In genomic region chr8:70464162-70464561, GRCm38 (mm10) we compare ENCODE assay signal across 22 mouse cellular contexts. TPM values are rescaled to one million over a fixed set of nuclear protein-coding genes. Genes with fewer than 3 reads are reported as not detected.
DNase-seq lines count a peak whose midpoint lies in the region; ATAC-seq and TF ChIP-seq lines count a peak whose summit lies in the region.
"Had no signal": no experiment of that assay in that cellular context is flagged by ENCODE, and none has a peak within 500 bp of the region (broad histone marks: within the 10 kb centered on the region; RNA-seq: fewer than 3 reads in every experiment).

No protein-coding gene starts in this region.

- intact Hi-C loops in gastrocnemius, adult 2 months (cut with DNase I) = no loop called here
- intact Hi-C loops in gastrocnemius, postnatal 36 days (cut with DNase I) = no loop called here
- intact Hi-C loops in left cerebral cortex, adult 2 months (cut with DNase I) = no loop called here
- intact Hi-C loops in left cerebral cortex, postnatal 4 days (cut with DNase I) = no loop called here

- no peak for TF ChIP-seq CTCF in gastrocnemius, adult 2 months (IDR thresholded peaks at IDR 0.05)
- TF ChIP-seq CTCF in left cerebral cortex, adult 2 months (IDR thresholded peaks at IDR 0.05) = no peak
- TF ChIP-seq CTCF in embryonic fibroblast, embryonic 13.5 days (IDR thresholded peaks at IDR 0.05; ENCODE audit: borderline replicate concordance, insufficient read depth, low read length) = no peak

- H3K4me1 ChIP-seq in hindbrain, embryonic 16.5 days (ENCODE audit: control insufficient read depth, insufficient read depth, low read depth, low read length) = peaks cover 2% of the 10 kb centered on the region; the same call in 1 of the 2 replicates
- peaks cover 45% of the 10 kb centered on the region for H3K4me1 ChIP-seq in hindbrain, embryonic 10.5 days (replicated peaks)
- H3K4me1 ChIP-seq in embryonic fibroblast, embryonic 13.5 days (ENCODE audit: control insufficient read depth, insufficient read depth, low read length) = peaks cover 28% of the 10 kb centered on the region; the same call in 1 of the 2 replicates

- 92% methylated on average over 6 of the region's 6 CpGs for WGBS in hindbrain, embryonic 16.5 days
- 87% methylated on average over 6 of the region's 6 CpGs for WGBS in hindbrain, embryonic 10.5 days

- H3K4me3 ChIP-seq in gastrocnemius, adult 2 months = no peak overlapping the region
- H3K4me3 ChIP-seq in hindbrain, embryonic 16.5 days (ENCODE audit: low read length) = no peak overlapping the region
- H3K4me3 ChIP-seq in hindbrain, embryonic 10.5 days = no peak overlapping the region
- H3K4me3 ChIP-seq in left cerebral cortex, adult 2 months = no peak overlapping the region
- H3K4me3 ChIP-seq in embryonic fibroblast, embryonic 13.5 days (ENCODE audit: insufficient read depth, low read length) = no peak overlapping the region
- H3K4me3 ChIP-seq: embryonic facial prominence, embryonic 13.5 days; embryonic facial prominence, embryonic 15.5 days had no signal

- no peak for TF ChIP-seq POLR2A in embryonic fibroblast, embryonic 13.5 days (IDR thresholded peaks at IDR 0.05; ENCODE audit: low read depth, low read length)

- H3K27ac ChIP-seq in gastrocnemius, adult 2 months = peak overlapping the region; percentile 77
- no peak overlapping the region for H3K27ac ChIP-seq in hindbrain, embryonic 16.5 days (ENCODE audit: low read depth, low read length)
- no peak overlapping the region for H3K27ac ChIP-seq in hindbrain, embryonic 10.5 days
- peak overlapping the region; percentile 80 for H3K27ac ChIP-seq in left cerebral cortex, adult 2 months
- H3K27ac ChIP-seq in embryonic fibroblast, embryonic 13.5 days (ENCODE audit: insufficient read depth, low read length) = peak overlapping the region; percentile 19; the same call in 1 of the 2 replicates
- H3K27ac ChIP-seq: embryonic facial prominence, embryonic 13.5 days; embryonic facial prominence, embryonic 15.5 days had no signal

- peaks cover 3% of the 10 kb centered on the region; the same call in 1 of the 2 replicates for H3K36me3 ChIP-seq in hindbrain, embryonic 16.5 days (ENCODE audit: control insufficient read depth, insufficient read depth, low read length)
- peaks cover 16% of the 10 kb centered on the region; the same call in 1 of the 2 replicates for H3K36me3 ChIP-seq in hindbrain, embryonic 10.5 days

- DNase-seq in gastrocnemius, adult 2 months = no peak
- DNase-seq in gastrocnemius, postnatal 36 days = no peak
- no peak for DNase-seq in hindbrain, embryonic 10.5 days (ENCODE audit: low spot score)
- DNase-seq in left cerebral cortex, adult 2 months (ENCODE audit: extremely low spot score in 1 of 2, low spot score in 2 of 2) = no peak
- no peak for DNase-seq in left cerebral cortex, postnatal 4 days
- DNase-seq in cerebellum, adult 11 months = no peak
- DNase-seq: adrenal gland, adult 2 months; adrenal gland, postnatal 10 days; adrenal gland, postnatal 25 days; cerebellum, adult 11-12 months; cerebellum, adult 2 months; cerebellum, adult 9-10 months; cerebellum, postnatal 10 days; cerebellum, postnatal 25 days; embryo, embryonic 11 days; forebrain, postnatal 0 days had no signal

- no peak overlapping the region for H3K4me2 ChIP-seq in hindbrain, embryonic 16.5 days (ENCODE audit: low read length)
- H3K4me2 ChIP-seq: embryonic facial prominence, embryonic 13.5 days; embryonic facial prominence, embryonic 15.5 days had no signal

- no peak overlapping the region for H3K9ac ChIP-seq in hindbrain, embryonic 16.5 days (ENCODE audit: low read depth, low read length)
- H3K9ac ChIP-seq: embryonic facial prominence, embryonic 13.5 days; embryonic facial prominence, embryonic 15.5 days; forebrain, postnatal 0 days had no signal

- ATAC-seq in hindbrain, embryonic 16.5 days = 0 out of 2 replicates have a peak, but pooled peaks have one; percentile 4
- ATAC-seq: forebrain, embryonic 14.5 days had no signal

- no peaks in the 10 kb centered on the region for H3K27me3 ChIP-seq in hindbrain, embryonic 16.5 days (replicated peaks; ENCODE audit: control insufficient read depth, insufficient read depth, low read length)
- no peaks in the 10 kb centered on the region for H3K27me3 ChIP-seq in hindbrain, embryonic 10.5 days (ENCODE audit: insufficient read depth, poor library complexity, severe bottlenecking)
- H3K27me3 ChIP-seq: embryonic facial prominence, embryonic 13.5 days; embryonic facial prominence, embryonic 15.5 days had no signal

- H3K9me3 ChIP-seq in hindbrain, embryonic 16.5 days (ENCODE audit: control insufficient read depth, low read length) = no peaks in the 10 kb centered on the region
- no peaks in the 10 kb centered on the region for H3K9me3 ChIP-seq in hindbrain, embryonic 10.5 days
- H3K9me3 ChIP-seq: embryonic facial prominence, embryonic 13.5 days; embryonic facial prominence, embryonic 15.5 days had no signal

RNA-seq across cellular contexts. Expression of gene Klhl26, which starts 12.6 kb away (rescaled TPM):
- 1 to 10 TPM; 6.7 to 8.5 TPM for total RNA-seq in gastrocnemius, adult 2 months (2021)
- 1 to 10 TPM; 6.8 to 7.5 TPM for total RNA-seq in gastrocnemius, postnatal 36 days (2021)
- polyA plus RNA-seq in hindbrain, embryonic 16.5 days (2015; fragmentation: Nextera tagmentation; extraction: Ambion mirVana) = 36.1 and 37.5 TPM in 2 replicates
- 18.5 and 19.1 TPM in 2 replicates for polyA plus RNA-seq in hindbrain, embryonic 10.5 days (2016; fragmentation: Nextera tagmentation; extraction: Ambion mirVana)
- total RNA-seq in left cerebral cortex, adult 2 months (2021) = 10 to 100 TPM; 43.7 to 44.4 TPM
- 10 to 100 TPM; 26.3 to 28.7 TPM for total RNA-seq in left cerebral cortex, postnatal 4 days (2021)
- 21.4 and 31.7 TPM in 2 replicates for polyA plus RNA-seq in embryonic fibroblast, embryonic 13.5 days (2011; ENCODE audit: insufficient read length, low read depth, missing spikeins)

RNA-seq across cellular contexts. Expression of gene Tmem59l, which starts 23.0 kb away (rescaled TPM):
- total RNA-seq in gastrocnemius, adult 2 months (2021) = not detected
- not detected for total RNA-seq in gastrocnemius, postnatal 36 days (2021)
- polyA plus RNA-seq in hindbrain, embryonic 16.5 days (2015; fragmentation: Nextera tagmentation; extraction: Ambion mirVana) = 164 and 190 TPM in 2 replicates
- 11.1 and 11.5 TPM in 2 replicates for polyA plus RNA-seq in hindbrain, embryonic 10.5 days (2016; fragmentation: Nextera tagmentation; extraction: Ambion mirVana)
- total RNA-seq in left cerebral cortex, adult 2 months (2021) = 100 to 1,000 TPM; 295 to 302 TPM
- 10 to 100 TPM; 65.7 to 80.3 TPM for total RNA-seq in left cerebral cortex, postnatal 4 days (2021)
- polyA plus RNA-seq in embryonic fibroblast, embryonic 13.5 days (2011; ENCODE audit: insufficient read length, low read depth, missing spikeins) = 0.58 and 1.5 TPM in 2 replicates
- total RNA-seq: MEL had no signal

RNA-seq across cellular contexts. Expression of gene Crtc1, which starts 24.8 kb away (rescaled TPM):
- 1 to 10 TPM; 8.9 to 9.5 TPM for total RNA-seq in gastrocnemius, adult 2 months (2021)
- total RNA-seq in gastrocnemius, postnatal 36 days (2021) = 1 to 10 TPM; 5.3 to 7.5 TPM
- polyA plus RNA-seq in hindbrain, embryonic 16.5 days (2015; fragmentation: Nextera tagmentation; extraction: Ambion mirVana) = 45.9 and 55.1 TPM in 2 replicates
- polyA plus RNA-seq in hindbrain, embryonic 10.5 days (2016; fragmentation: Nextera tagmentation; extraction: Ambion mirVana) = 14.8 and 16.7 TPM in 2 replicates
- total RNA-seq in left cerebral cortex, adult 2 months (2021) = 100 to 1,000 TPM; 134 to 153 TPM
- 100 to 1,000 TPM; 109 TPM for total RNA-seq in left cerebral cortex, postnatal 4 days (2021)
- 13.7 and 15.6 TPM in 2 replicates for polyA plus RNA-seq in embryonic fibroblast, embryonic 13.5 days (2011; ENCODE audit: insufficient read length, low read depth, missing spikeins)

RNA-seq across cellular contexts. Expression of gene Crlf1, which starts 28.8 kb away (rescaled TPM):
- 1 to 10 TPM; 2.5 to 3.2 TPM for total RNA-seq in gastrocnemius, adult 2 months (2021)
- total RNA-seq in gastrocnemius, postnatal 36 days (2021) = 1 to 10 TPM; 3.4 to 3.8 TPM
- 9.3 and 15.5 TPM in 2 replicates for polyA plus RNA-seq in hindbrain, embryonic 16.5 days (2015; fragmentation: Nextera tagmentation; extraction: Ambion mirVana)
- polyA plus RNA-seq in hindbrain, embryonic 10.5 days (2016; fragmentation: Nextera tagmentation; extraction: Ambion mirVana) = 4.5 and 10.3 TPM in 2 replicates
- total RNA-seq in left cerebral cortex, adult 2 months (2021) = 1 to 10 TPM; 2.6 to 3.0 TPM
- 10 to 100 TPM; 22.3 to 32.3 TPM for total RNA-seq in left cerebral cortex, postnatal 4 days (2021)
- 215 and 351 TPM in 2 replicates for polyA plus RNA-seq in embryonic fibroblast, embryonic 13.5 days (2011; ENCODE audit: insufficient read length, low read depth, missing spikeins)

RNA-seq across cellular contexts. Expression of gene Rex1bd, which starts 42.4 kb away (rescaled TPM):
- total RNA-seq in gastrocnemius, adult 2 months (2021) = 100 to 1,000 TPM; 146 to 148 TPM
- 100 to 1,000 TPM; 126 to 128 TPM for total RNA-seq in gastrocnemius, postnatal 36 days (2021)
- 173 and 192 TPM in 2 replicates for polyA plus RNA-seq in hindbrain, embryonic 16.5 days (2015; fragmentation: Nextera tagmentation; extraction: Ambion mirVana)
- polyA plus RNA-seq in hindbrain, embryonic 10.5 days (2016; fragmentation: Nextera tagmentation; extraction: Ambion mirVana) = 131 and 148 TPM in 2 replicates
- total RNA-seq in left cerebral cortex, adult 2 months (2021) = 100 to 1,000 TPM; 108 to 110 TPM
- 100 to 1,000 TPM; 109 to 116 TPM for total RNA-seq in left cerebral cortex, postnatal 4 days (2021)
- 29.9 and 46.6 TPM in 2 replicates for polyA plus RNA-seq in embryonic fibroblast, embryonic 13.5 days (2011; ENCODE audit: insufficient read length, low read depth, missing spikeins)

Comparison
In these comparisons a context has a peak if more than half of its experiments do, and no peak if none do; other contexts are left out.
1. H3K27ac ChIP-seq: peak in gastrocnemius, adult 2 months (single experiment), left cerebral cortex, adult 2 months (single experiment) and embryonic fibroblast, embryonic 13.5 days (single experiment); none in hindbrain, embryonic 16.5 days (single experiment) and hindbrain, embryonic 10.5 days (single experiment).
2. RNA of gene Tmem59l, which starts 23.0 kb away (total RNA-seq): 295 to 302 TPM in left cerebral cortex, adult 2 months and 65.7 to 80.3 TPM in left cerebral cortex, postnatal 4 days; not detected in gastrocnemius, adult 2 months and not detected in gastrocnemius, postnatal 36 days; every median in the first group is over 10 times any median in the second.
3. RNA of gene Crtc1, which starts 24.8 kb away (total RNA-seq): 134 to 153 TPM in left cerebral cortex, adult 2 months and 109 TPM in left cerebral cortex, postnatal 4 days; 8.9 to 9.5 TPM in gastrocnemius, adult 2 months and 5.3 to 7.5 TPM in gastrocnemius, postnatal 36 days; every median in the first group is over 10 times any median in the second.